Mouse (Mus musculus) thymus, postnatal 0 days (tissue): ENCODE data around the gene Lrrc9. TPM values are rescaled to one million over a fixed set of nuclear protein-coding genes. Genes with fewer than 3 reads are reported as not detected.

Experiments
- DNase-seq: peaks from one replicate; pipeline ENCODE4 v3.0.0-alpha.2; 2015; ENCODE audit warnings: low spot score
- polyA plus RNA-seq: library from polyadenylated mRNA; unstranded; fragments of >200 nt; fragmentation: Nextera tagmentation; extraction: Ambion mirVana; gene quantifications from 2 replicates; pipeline ENCODE4 v1.2.1, GENCODE M21; 2015

The Lrrc9 gene
- polyA plus RNA-seq, 1 experiment from 2014 or later, result 1.7 TPM

GRCm38 (mm10) chr12:72467789-72468188 is 26.1 kb downstream of the Lrrc9 start:
- DNase-seq, result no peak

DNA sequence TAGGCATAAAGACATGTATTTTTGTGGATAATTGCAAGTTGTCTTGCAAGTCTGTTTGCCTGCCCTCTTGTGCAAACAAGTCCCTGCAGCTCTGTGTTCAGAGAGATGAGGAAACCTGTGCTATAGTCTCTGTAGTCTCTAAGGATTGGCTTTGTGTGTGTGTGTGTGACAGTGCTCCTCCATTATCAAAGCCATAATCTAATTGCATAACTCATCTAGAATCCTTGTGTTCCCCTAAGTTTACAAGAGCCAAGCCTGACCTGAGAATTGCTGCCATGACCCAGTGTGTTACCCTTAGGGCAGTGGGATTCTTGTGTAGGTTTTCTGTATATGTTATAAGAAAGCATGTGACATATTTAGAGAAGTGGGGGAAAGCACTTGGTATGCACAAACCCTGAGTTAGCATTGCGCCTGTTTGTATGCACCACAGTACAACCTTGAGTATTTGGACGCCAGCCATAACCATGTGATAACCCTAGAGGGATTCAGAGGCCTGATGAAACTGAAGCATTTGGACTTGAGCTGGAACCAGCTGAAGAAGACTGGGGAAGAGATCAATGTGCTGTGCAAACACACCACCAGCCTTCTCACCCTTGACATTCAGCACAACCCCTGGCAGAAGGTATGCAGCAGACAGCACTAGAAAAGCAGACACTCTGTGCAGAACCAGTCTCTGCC is 35.2 kb downstream of the Lrrc9 start:
- DNase-seq, result no peak

DNA sequence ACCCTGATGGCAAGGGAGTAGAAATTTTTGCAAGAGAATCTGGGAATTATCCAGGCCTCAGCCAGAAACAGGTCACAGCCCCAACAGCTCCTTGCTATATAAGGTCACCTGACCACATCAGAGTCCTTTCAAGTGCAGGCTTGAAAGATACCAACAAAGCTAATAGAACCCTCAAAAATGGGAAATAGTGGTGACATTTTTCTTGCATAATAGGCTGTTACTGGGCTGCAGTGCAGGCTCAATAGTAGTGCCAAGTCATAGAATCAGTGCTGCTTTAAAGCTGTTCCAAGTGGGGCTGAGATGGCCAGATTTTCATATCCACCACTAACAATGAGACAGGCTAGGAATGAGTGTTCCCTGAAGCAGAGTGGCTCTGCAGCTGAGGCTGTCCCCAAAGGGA is 40.6 kb downstream of the Lrrc9 start:
- DNase-seq, result no peak

GRCm38 (mm10) chr12:72484872-72485271 is 43.2 kb downstream of the Lrrc9 start:
- DNase-seq, result no peak

DNA sequence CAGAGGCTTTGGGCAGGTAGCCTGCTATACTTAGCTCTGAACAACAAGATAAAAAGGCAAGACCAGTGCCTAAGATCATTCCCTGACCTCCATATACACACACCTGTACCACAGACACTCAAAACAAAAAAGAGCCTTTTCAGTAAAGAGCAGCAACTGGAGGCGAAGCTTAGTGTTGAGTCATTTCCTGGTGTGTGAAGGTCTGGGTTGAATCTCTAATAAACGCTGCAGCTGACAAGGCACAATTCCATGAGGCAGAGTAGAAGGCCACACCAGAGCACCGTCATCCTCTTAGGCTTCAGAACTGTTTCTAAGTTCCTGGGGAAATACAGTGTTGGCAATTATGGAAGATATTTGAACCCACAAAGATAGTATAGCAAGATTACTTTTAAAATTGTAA is 45.8 kb downstream of the Lrrc9 start:
- DNase-seq, result no peak

DNA sequence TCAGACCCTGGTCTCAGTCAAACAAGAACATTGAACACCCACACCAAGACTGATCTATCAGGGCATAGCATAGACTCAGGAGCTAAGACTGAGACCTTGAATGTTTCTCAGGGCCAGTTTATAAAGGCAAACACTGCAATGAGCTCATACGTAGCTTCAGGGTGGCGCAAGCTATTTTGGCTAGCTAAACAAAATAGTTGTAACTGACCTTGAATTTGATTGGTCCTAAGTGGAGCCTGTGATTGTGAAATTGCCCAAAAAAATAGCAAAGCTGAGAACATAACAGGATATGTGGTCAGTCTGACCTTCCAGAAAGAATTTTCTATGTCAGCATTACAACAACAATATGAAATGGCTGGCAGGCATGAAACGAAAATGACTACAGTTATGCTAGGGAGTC is 48.3 kb downstream of the Lrrc9 start:
- DNase-seq, result no peak

DNA sequence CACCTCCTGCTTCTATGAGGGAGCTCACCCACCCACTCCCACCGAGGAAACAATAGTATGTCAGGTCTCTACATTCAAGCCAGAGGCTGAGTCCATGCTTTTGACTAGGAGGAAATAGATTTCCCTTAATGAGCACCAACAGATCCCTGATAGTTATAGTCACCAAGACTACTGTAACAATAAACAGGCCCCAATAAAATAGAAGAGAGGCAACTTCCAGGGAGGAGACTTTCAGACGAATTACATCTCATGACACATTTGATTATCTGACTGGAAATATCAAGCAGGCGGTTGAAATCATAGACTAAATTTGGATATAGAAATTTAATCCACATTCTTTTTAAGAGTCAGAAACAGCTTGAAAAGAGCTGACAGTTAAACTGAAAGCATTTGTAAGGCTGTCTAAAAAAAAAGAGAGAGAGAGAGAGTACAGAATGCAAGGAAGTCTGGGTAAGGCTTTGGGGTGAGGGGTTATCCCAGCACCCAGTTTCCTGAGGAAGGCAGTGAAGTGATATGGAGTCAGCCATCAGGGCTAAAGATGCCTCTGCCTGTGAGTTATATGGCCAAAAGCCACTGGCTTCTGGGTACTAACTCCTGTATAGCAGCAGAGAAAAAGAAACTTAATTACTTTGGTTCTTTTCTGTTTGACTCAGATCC is 49.5 kb downstream of the Lrrc9 start:
- no peak for DNase-seq

GRCm38 (mm10) chr12:72496866-72497600 is 55.4 kb downstream of the Lrrc9 start:
- no peak for DNase-seq

- no peak for DNase-seq
Measured at GRCm38 (mm10) chr12:72509606-72510005, 67.9 kb downstream of the Lrrc9 start.

GRCm38 (mm10) chr12:72515446-72515845 is 73.8 kb downstream of the Lrrc9 start:
- no peak for DNase-seq

- DNase-seq, result no peak
Measured at GRCm38 (mm10) chr12:72518114-72518728, 76.6 kb downstream of the Lrrc9 start.

- no peak for DNase-seq
Measured at GRCm38 (mm10) chr12:72519352-72519751, 77.7 kb downstream of the Lrrc9 start.

DNA sequence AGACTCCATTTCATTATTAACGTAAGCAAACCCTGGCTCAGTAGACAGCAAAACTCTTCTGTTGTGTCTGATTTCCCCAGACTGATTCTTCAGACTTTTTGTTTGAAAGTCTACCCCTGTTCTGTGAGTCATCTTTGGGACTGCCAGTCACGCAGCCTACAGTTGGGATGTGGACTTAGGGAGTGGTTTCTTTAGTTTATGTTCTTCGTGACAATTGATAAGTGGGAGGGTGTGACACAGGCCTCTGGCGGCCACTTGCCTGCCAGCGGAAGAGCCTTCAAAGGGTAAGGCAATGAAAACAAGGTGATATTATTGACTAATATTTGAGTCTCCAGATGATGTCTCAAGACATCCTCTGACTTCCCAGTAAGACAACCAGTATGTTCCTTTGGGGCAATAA is 78.2 kb downstream of the Lrrc9 start:
- DNase-seq, result no peak

GRCm38 (mm10) chr12:72520645-72521044 is 79.0 kb downstream of the Lrrc9 start:
- peak; percentile 67 for DNase-seq

DNA sequence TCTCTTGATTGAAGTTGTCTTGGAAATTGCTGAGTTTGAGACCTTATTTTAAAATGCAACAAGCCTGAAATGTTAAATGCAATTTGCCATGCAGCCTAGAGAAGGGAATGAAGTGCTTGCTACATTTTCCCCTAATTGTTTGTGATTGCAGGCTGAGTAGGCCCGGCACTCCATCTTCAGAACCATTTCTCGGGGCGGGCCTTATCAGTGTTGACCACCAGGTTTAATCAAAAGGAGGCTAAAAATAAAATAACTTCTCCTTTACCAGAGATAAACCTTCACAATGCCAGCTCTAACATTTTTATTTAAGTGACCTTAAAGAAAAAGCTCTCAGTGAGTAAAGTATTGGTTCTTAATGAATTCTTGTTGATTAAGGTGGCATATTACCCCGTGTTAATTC is 83.9 kb downstream of the Lrrc9 start:
- DNase-seq, result no peak

- DNase-seq, result no peak
Measured at GRCm38 (mm10) chr12:72532303-72532702, 90.6 kb downstream of the Lrrc9 start.

GRCm38 (mm10) chr12:72533986-72534385 is 92.3 kb downstream of the Lrrc9 start:
- DNase-seq, result no peak

- no peak for DNase-seq
Measured at GRCm38 (mm10) chr12:72535599-72535998, 93.9 kb downstream of the Lrrc9 start.

DNA sequence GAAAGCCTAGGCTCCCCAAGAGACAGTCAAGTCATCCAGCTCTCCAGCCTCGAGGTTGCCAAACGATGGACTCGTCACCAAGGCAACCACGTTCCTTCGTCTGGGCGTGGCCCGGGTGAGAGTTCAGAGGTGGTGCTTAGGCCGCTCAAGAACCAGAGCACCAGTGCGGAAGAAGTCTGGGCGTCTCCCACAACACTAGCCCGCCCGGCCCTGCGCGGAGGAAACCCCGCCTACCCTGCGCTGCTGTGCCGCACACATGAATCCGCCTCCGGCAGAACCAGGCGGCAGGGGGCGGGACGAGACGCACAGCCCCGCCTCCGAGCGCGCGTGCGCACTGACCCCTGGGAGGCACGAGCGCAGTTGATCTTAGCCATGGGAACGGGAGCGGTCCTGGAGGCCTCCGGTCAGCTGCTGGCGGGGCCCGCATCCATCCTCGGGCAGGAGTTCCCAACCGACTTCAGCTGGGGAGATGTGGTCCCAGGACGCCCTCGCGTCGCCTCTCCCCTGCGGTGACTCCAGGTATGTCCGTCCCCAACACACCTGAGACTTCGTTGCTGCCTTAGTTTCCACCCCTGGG is 94.4 kb downstream of the Lrrc9 start, which contains the start of gene Pcnx4:
TSS of gene Pcnx4 (plus strand) at position 363 of the 577 bp plus-strand sequence.
- DNase-seq, result peak; percentile 96

GRCm38 (mm10) chr12:72538571-72538970 is 96.9 kb downstream of the Lrrc9 start:
- no peak for DNase-seq

- no peak for DNase-seq
Measured at GRCm38 (mm10) chr12:72554347-72554746, 112.7 kb downstream of the Lrrc9 start.
